Mouse (Mus musculus): Measurements from ENCODE around the gene Trim16.

The Trim16 gene

GRCm38 (mm10) chr11:62831906-62832305 is 11.9 kb downstream of the Trim16 start:
- no peak for DNase-seq

GRCm38 (mm10) chr11:62844562-62844961 is 24.5 kb downstream of the Trim16 start:
- DNase-seq: no peak

- no peak for DNase-seq
Observed at GRCm38 (mm10) chr11:62845730-62846129, 25.7 kb downstream of the Trim16 start.

- peak; percentile 13 for DNase-seq
Observed at GRCm38 (mm10) chr11:62846961-62847654, 27.1 kb downstream of the Trim16 start, which contains the start of gene Fbxw10. Fbxw10 (plus strand) TSS chr11:62847069.

- peak; percentile 20 for DNase-seq
Observed at GRCm38 (mm10) chr11:62847655-62848191, 27.7 kb downstream of the Trim16 start.

- DNase-seq: no peak
Observed at GRCm38 (mm10) chr11:62848301-62848700, 28.3 kb downstream of the Trim16 start.

- no peak for DNase-seq
Observed at GRCm38 (mm10) chr11:62851199-62851598, 31.2 kb downstream of the Trim16 start.

- DNase-seq: no peak
Observed at GRCm38 (mm10) chr11:62853334-62853733, 33.3 kb downstream of the Trim16 start.

GRCm38 (mm10) chr11:62865562-62865961 is 45.5 kb downstream of the Trim16 start:
- no peak for DNase-seq

- no peak for DNase-seq
Observed at GRCm38 (mm10) chr11:62866685-62867084, 46.7 kb downstream of the Trim16 start.

- DNase-seq: peak; percentile 63
Observed at GRCm38 (mm10) chr11:62869201-62869600, 49.2 kb downstream of the Trim16 start.

GRCm38 (mm10) chr11:62869715-62870371 is 49.8 kb downstream of the Trim16 start:
- no peak for DNase-seq

GRCm38 (mm10) chr11:62873479-62873878 is 53.4 kb downstream of the Trim16 start:
- no peak for DNase-seq

GRCm38 (mm10) chr11:62875696-62876095 is 55.7 kb downstream of the Trim16 start:
- DNase-seq: no peak

GRCm38 (mm10) chr11:62876445-62876844 is 56.4 kb downstream of the Trim16 start:
- DNase-seq: no peak

GRCm38 (mm10) chr11:62877391-62877790 is 57.4 kb downstream of the Trim16 start:
- no peak for DNase-seq

GRCm38 (mm10) chr11:62878728-62879127 is 58.7 kb downstream of the Trim16 start:
- no peak for DNase-seq

GRCm38 (mm10) chr11:62879220-62880048 is 59.4 kb downstream of the Trim16 start, which contains the start of gene Tvp23b:
Tvp23b (plus strand) TSS chr11:62879455.
- DNase-seq: peak; percentile 98

GRCm38 (mm10) chr11:62883407-62883806 is 63.4 kb downstream of the Trim16 start:
- no peak for DNase-seq

- DNase-seq: no peak
Observed at GRCm38 (mm10) chr11:62885323-62885722, 65.3 kb downstream of the Trim16 start.

- DNase-seq: no peak
Observed at GRCm38 (mm10) chr11:62890796-62891195, 70.8 kb downstream of the Trim16 start.

GRCm38 (mm10) chr11:62891763-62892162 is 71.7 kb downstream of the Trim16 start:
- DNase-seq: no peak
